Mouse (Mus musculus): Measurements from ENCODE around the gene Rnf223. TPM values are rescaled to one million over a fixed set of nuclear protein-coding genes. Genes with fewer than 3 reads are reported as not detected.

Rnf223 gene
- polyA plus RNA-seq, 1 experiment from 2014 or later: 0.19 TPM

- no peaks in the 10 kb centered on the region for H3K4me1 ChIP-seq (replicated peaks)
- no peaks in the 10 kb centered on the region for H3K27me3 ChIP-seq
- WGBS: 77% methylated on average over 6 of the region's 6 CpGs
- ATAC-seq (replicated peaks; ENCODE audit: insufficient number of reproducible peaks, insufficient read depth, low FRiP score, low read depth): no peak
- no peaks in the 10 kb centered on the region for H3K36me3 ChIP-seq
- H3K27ac ChIP-seq: no peak overlapping the region
- no peak overlapping the region for H3K4me2 ChIP-seq
- H3K4me3 ChIP-seq: no peak overlapping the region
- no peaks in the 10 kb centered on the region for H3K9me3 ChIP-seq (replicated peaks)
- no peak overlapping the region for H3K9ac ChIP-seq
Measured at GRCm38 (mm10) chr4:156099427-156099826, 30.9 kb upstream of the Rnf223 start.

GRCm38 (mm10) chr4:156100501-156100900 is 29.8 kb upstream of the Rnf223 start:
- Histone ChIP-seq H3K9ac (no peak overlapping the region), H3K4me3 (no peak overlapping the region), H3K4me1 (replicated peaks) (no peaks in the 10 kb centered on the region), H3K4me2 (no peak overlapping the region), H3K36me3 (no peaks in the 10 kb centered on the region), H3K27me3 (no peaks in the 10 kb centered on the region), H3K27ac (no peak overlapping the region), H3K9me3 (replicated peaks) (no peaks in the 10 kb centered on the region)
- WGBS: 83% methylated on average over 5 of the region's 5 CpGs
- no peak for ATAC-seq (replicated peaks; ENCODE audit: insufficient number of reproducible peaks, insufficient read depth, low FRiP score, low read depth)

GRCm38 (mm10) chr4:156101481-156101903 is 28.8 kb upstream of the Rnf223 start:
- H3K27me3 ChIP-seq: no peaks in the 10 kb centered on the region
- no peak for ATAC-seq (replicated peaks; ENCODE audit: insufficient number of reproducible peaks, insufficient read depth, low FRiP score, low read depth)
- H3K9me3 ChIP-seq (replicated peaks): no peaks in the 10 kb centered on the region
- no peak overlapping the region for H3K4me2 ChIP-seq
- H3K9ac ChIP-seq: no peak overlapping the region
- WGBS: 39% methylated on average over 3 of the region's 3 CpGs
- no peaks in the 10 kb centered on the region for H3K4me1 ChIP-seq (replicated peaks)
- H3K27ac ChIP-seq: no peak overlapping the region
- no peak overlapping the region for H3K4me3 ChIP-seq
- H3K36me3 ChIP-seq: no peaks in the 10 kb centered on the region

- ATAC-seq (replicated peaks; ENCODE audit: insufficient number of reproducible peaks, insufficient read depth, low FRiP score, low read depth): no peak
- 59% methylated on average over 4 of the region's 4 CpGs for WGBS
- no peak overlapping the region for H3K4me3 ChIP-seq
Measured at GRCm38 (mm10) chr4:156103342-156103741, 27.0 kb upstream of the Rnf223 start.

GRCm38 (mm10) chr4:156108606-156109546 is 21.4 kb upstream of the Rnf223 start:
- Histone ChIP-seq H3K36me3 (no peaks in the 10 kb centered on the region), H3K9me3 (replicated peaks) (no peaks in the 10 kb centered on the region), H3K9ac (peak overlapping the region; percentile 57), H3K27ac (peak overlapping the region; percentile 82), H3K4me2 (peak overlapping the region; percentile 61), H3K4me3 (peak overlapping the region; percentile 75), H3K27me3 (no peaks in the 10 kb centered on the region), H3K4me1 (replicated peaks) (peaks cover 22% of the 10 kb centered on the region)
- WGBS: 24% methylated on average over 13 of the region's 13 CpGs
- ATAC-seq (replicated peaks; ENCODE audit: insufficient number of reproducible peaks, insufficient read depth, low FRiP score, low read depth): 0 out of 2 replicates have a peak, but pooled peaks have one; percentile 37

More at GRCm38 (mm10) chr4:156103342-156103741, 27.0 kb upstream of the Rnf223 start:
- H3K27ac ChIP-seq: no peak overlapping the region
- no peak overlapping the region for H3K9ac ChIP-seq
- no peaks in the 10 kb centered on the region for H3K4me1 ChIP-seq (replicated peaks)
- H3K4me2 ChIP-seq: no peak overlapping the region
- H3K27me3 ChIP-seq: no peaks in the 10 kb centered on the region
- H3K36me3 ChIP-seq: no peaks in the 10 kb centered on the region
- no peaks in the 10 kb centered on the region for H3K9me3 ChIP-seq (replicated peaks)

- no peaks in the 10 kb centered on the region for H3K27me3 ChIP-seq
- peak within 1 kb of the TSS; percentile 75 for H3K4me3 ChIP-seq
- H3K4me1 ChIP-seq (replicated peaks): peaks cover 22% of the 10 kb centered on the region
- no peaks in the 10 kb centered on the region for H3K9me3 ChIP-seq (replicated peaks)
- H3K4me2 ChIP-seq: peak within 1 kb of the TSS; percentile 72
- peak within 1 kb of the TSS; percentile 82 for H3K9ac ChIP-seq
- under 1% methylated on average over 60 of the region's 60 CpGs for WGBS
- peak; percentile 97 for ATAC-seq (replicated peaks; ENCODE audit: insufficient number of reproducible peaks, insufficient read depth, low FRiP score, low read depth)
- peak within 1 kb of the TSS; percentile 90 for H3K27ac ChIP-seq
- no peaks in the 10 kb centered on the region; the same call in 1 of the 2 replicates for H3K36me3 ChIP-seq
Measured at GRCm38 (mm10) chr4:156109570-156110331, 20.6 kb upstream of the Rnf223 start, which contains the start of gene 9430015G10Rik. 9430015G10Rik (plus strand) TSS chr4:156109982.

GRCm38 (mm10) chr4:156124077-156124476 is 6.2 kb upstream of the Rnf223 start:
- Histone ChIP-seq H3K4me3 (no peak overlapping the region), H3K36me3 (peaks cover 65% of the 10 kb centered on the region), H3K9ac (no peak overlapping the region), H3K27me3 (no peaks in the 10 kb centered on the region), H3K27ac (no peak overlapping the region), H3K4me2 (no peak overlapping the region), H3K4me1 (replicated peaks) (no peaks in the 10 kb centered on the region), H3K9me3 (replicated peaks) (no peaks in the 10 kb centered on the region)
- WGBS: 94% methylated on average over 7 of the region's 7 CpGs
- ATAC-seq (replicated peaks; ENCODE audit: insufficient number of reproducible peaks, insufficient read depth, low FRiP score, low read depth): no peak

GRCm38 (mm10) chr4:156125393-156125792 is 4.9 kb upstream of the Rnf223 start:
- WGBS: 88% methylated on average over 6 of the region's 6 CpGs
- Histone ChIP-seq H3K36me3 (peaks cover 52% of the 10 kb centered on the region), H3K4me1 (replicated peaks) (no peaks in the 10 kb centered on the region), H3K27ac (no peak overlapping the region), H3K4me3 (no peak overlapping the region), H3K4me2 (no peak overlapping the region), H3K27me3 (no peaks in the 10 kb centered on the region), H3K9ac (no peak overlapping the region), H3K9me3 (replicated peaks) (no peaks in the 10 kb centered on the region)
- no peak for ATAC-seq (replicated peaks; ENCODE audit: insufficient number of reproducible peaks, insufficient read depth, low FRiP score, low read depth)

- no peak overlapping the region for H3K4me2 ChIP-seq
- H3K27ac ChIP-seq: no peak overlapping the region
- no peak overlapping the region for H3K9ac ChIP-seq
- H3K36me3 ChIP-seq: peaks cover 39% of the 10 kb centered on the region
- no peaks in the 10 kb centered on the region for H3K9me3 ChIP-seq (replicated peaks)
- no peaks in the 10 kb centered on the region; the same call in 1 of the 2 replicates for H3K4me1 ChIP-seq (replicated peaks)
- WGBS: 81% methylated on average over 7 of the region's 7 CpGs
- no peak overlapping the region for H3K4me3 ChIP-seq
- no peaks in the 10 kb centered on the region for H3K27me3 ChIP-seq
- ATAC-seq (replicated peaks; ENCODE audit: insufficient number of reproducible peaks, insufficient read depth, low FRiP score, low read depth): no peak
Measured at GRCm38 (mm10) chr4:156126841-156127240, 3.5 kb upstream of the Rnf223 start.

GRCm38 (mm10) chr4:156128746-156129145 is 1.6 kb upstream of the Rnf223 start:
- no peak overlapping the region for H3K27ac ChIP-seq
- ATAC-seq (replicated peaks; ENCODE audit: insufficient number of reproducible peaks, insufficient read depth, low FRiP score, low read depth): no peak
- no peak overlapping the region for H3K9ac ChIP-seq

GRCm38 (mm10) chr4:156130940-156131339 is 627 bp downstream of the Rnf223 start:
- H3K4me2 ChIP-seq: no peak overlapping the region
- no peak overlapping the region for H3K9ac ChIP-seq
- ATAC-seq (replicated peaks; ENCODE audit: insufficient number of reproducible peaks, insufficient read depth, low FRiP score, low read depth): no peak
- H3K4me1 ChIP-seq (replicated peaks): peaks cover 2% of the 10 kb centered on the region; the same call in 1 of the 2 replicates
- 77% methylated on average over 10 of the region's 10 CpGs for WGBS
- H3K4me3 ChIP-seq: no peak overlapping the region
- H3K27ac ChIP-seq: no peak overlapping the region
- H3K36me3 ChIP-seq: peaks cover 5% of the 10 kb centered on the region; the same call in 1 of the 2 replicates
- no peaks in the 10 kb centered on the region for H3K9me3 ChIP-seq (replicated peaks)
- H3K27me3 ChIP-seq: no peaks in the 10 kb centered on the region

More at GRCm38 (mm10) chr4:156128746-156129145, 1.6 kb upstream of the Rnf223 start:
- Histone ChIP-seq H3K4me1 (replicated peaks) (no peaks in the 10 kb centered on the region; the same call in 1 of the 2 replicates), H3K27me3 (no peaks in the 10 kb centered on the region), H3K36me3 (peaks cover 24% of the 10 kb centered on the region), H3K4me2 (no peak overlapping the region), H3K4me3 (no peak overlapping the region), H3K9me3 (replicated peaks) (no peaks in the 10 kb centered on the region)
- WGBS: 71% methylated on average over 5 of the region's 5 CpGs
